Mouse (Mus musculus): ENCODE data around the gene Scmh1.

The Scmh1 gene

GRCm38 (mm10) chr4:120405806-120406638 lies 941 bp downstream of the Scmh1 start:
- no peak for DNase-seq (ENCODE audit: low read depth, low spot score)

- DNase-seq (ENCODE audit: low read depth, low spot score): no peak
Observed at GRCm38 (mm10) chr4:120406639-120407273, 1.7 kb downstream of the Scmh1 start.

- no peak for DNase-seq (ENCODE audit: low read depth, low spot score)
Observed at GRCm38 (mm10) chr4:120418053-120418452, 13.0 kb downstream of the Scmh1 start.

GRCm38 (mm10) chr4:120420193-120420592 lies 15.1 kb downstream of the Scmh1 start:
- no peak for DNase-seq (ENCODE audit: low read depth, low spot score)

- no peak for DNase-seq (ENCODE audit: low read depth, low spot score)
Observed at GRCm38 (mm10) chr4:120420685-120421084, 15.6 kb downstream of the Scmh1 start.

GRCm38 (mm10) chr4:120430601-120431000 lies 25.5 kb downstream of the Scmh1 start:
- DNase-seq (ENCODE audit: low read depth, low spot score): no peak

GRCm38 (mm10) chr4:120432599-120433373 lies 27.7 kb downstream of the Scmh1 start:
- DNase-seq (ENCODE audit: low read depth, low spot score): no peak

- no peak for DNase-seq (ENCODE audit: low read depth, low spot score)
Observed at GRCm38 (mm10) chr4:120461741-120462140, 56.7 kb downstream of the Scmh1 start.

- DNase-seq (ENCODE audit: low read depth, low spot score): no peak
Observed at GRCm38 (mm10) chr4:120472946-120473345, 67.9 kb downstream of the Scmh1 start.

GRCm38 (mm10) chr4:120487707-120488106 lies 82.6 kb downstream of the Scmh1 start:
- no peak for DNase-seq (ENCODE audit: low read depth, low spot score)

- no peak for DNase-seq (ENCODE audit: low read depth, low spot score)
Observed at GRCm38 (mm10) chr4:120506955-120507354, 101.9 kb downstream of the Scmh1 start.

GRCm38 (mm10) chr4:120511203-120511602 lies 106.1 kb downstream of the Scmh1 start:
- DNase-seq (ENCODE audit: low read depth, low spot score): no peak

GRCm38 (mm10) chr4:120514366-120514765 lies 109.3 kb downstream of the Scmh1 start:
- no peak for DNase-seq (ENCODE audit: low read depth, low spot score)

GRCm38 (mm10) chr4:120516491-120516890 lies 111.4 kb downstream of the Scmh1 start:
- DNase-seq (ENCODE audit: low read depth, low spot score): no peak

GRCm38 (mm10) chr4:120516907-120517306 lies 111.8 kb downstream of the Scmh1 start:
- no peak for DNase-seq (ENCODE audit: low read depth, low spot score)

GRCm38 (mm10) chr4:120517335-120517734 lies 112.3 kb downstream of the Scmh1 start:
- no peak for DNase-seq (ENCODE audit: low read depth, low spot score)

- DNase-seq (ENCODE audit: low read depth, low spot score): no peak
Observed at GRCm38 (mm10) chr4:120521761-120522160, 116.7 kb downstream of the Scmh1 start.

GRCm38 (mm10) chr4:120522351-120522750 lies 117.3 kb downstream of the Scmh1 start:
- DNase-seq (ENCODE audit: low read depth, low spot score): no peak

- no peak for DNase-seq (ENCODE audit: low read depth, low spot score)
Observed at GRCm38 (mm10) chr4:120523092-120523491, 118.0 kb downstream of the Scmh1 start.

- no peak for DNase-seq (ENCODE audit: low read depth, low spot score)
Observed at GRCm38 (mm10) chr4:120528171-120528570, 123.1 kb downstream of the Scmh1 start.

- no peak for DNase-seq (ENCODE audit: low read depth, low spot score)
Observed at GRCm38 (mm10) chr4:120531986-120532385, 126.9 kb downstream of the Scmh1 start, which contains the start of gene Slfnl1. Gene Slfnl1 (plus strand): TSS chr4:120532231.

GRCm38 (mm10) chr4:120538664-120539063 lies 133.6 kb downstream of the Scmh1 start:
- DNase-seq (ENCODE audit: low read depth, low spot score): no peak
